Comparison of ENCODE assay signal across 11 mouse cellular contexts in the genomic region with DNA sequence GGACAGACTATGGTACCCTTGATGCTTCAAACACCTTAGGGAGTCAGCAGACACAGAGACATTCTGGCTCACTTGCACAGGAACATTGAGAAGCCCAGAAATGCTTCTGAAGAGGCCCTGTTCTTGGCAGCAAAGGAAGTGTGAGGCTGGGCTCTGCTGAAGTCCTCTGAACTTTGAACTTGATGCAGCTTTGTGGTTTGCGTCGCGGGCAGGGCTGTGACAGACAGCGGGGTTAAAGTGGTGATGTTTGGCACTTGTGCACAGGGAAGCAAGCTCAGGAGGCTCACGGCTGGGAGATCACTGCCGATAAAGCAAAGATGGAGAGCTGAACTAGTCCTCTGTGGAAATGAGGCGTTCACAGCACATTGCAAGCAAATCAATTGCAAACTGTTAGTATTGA.
A peak's percentile ranks its signal among the peaks of the same experiment; 100 is the strongest.
DNase-seq lines count a peak whose midpoint lies in the region; ATAC-seq and TF ChIP-seq lines count a peak whose summit lies in the region.
"Had no signal": no experiment of that assay in that cellular context is flagged by ENCODE, and none has a peak within 500 bp of the region (broad histone marks: within the 10 kb centered on the region; RNA-seq: fewer than 3 reads in every experiment).

No protein-coding gene starts in this region.

- H3K36me3 ChIP-seq in intestine, embryonic 14.5 days (ENCODE audit: control insufficient read depth, insufficient read depth, low read length) = no peaks in the 10 kb centered on the region
- no peaks in the 10 kb centered on the region for H3K36me3 ChIP-seq in intestine, postnatal 0 days (ENCODE audit: control insufficient read depth, insufficient read depth)
- no peaks in the 10 kb centered on the region for H3K36me3 ChIP-seq in forebrain, postnatal 0 days (ENCODE audit: insufficient read depth)
- no peaks in the 10 kb centered on the region for H3K36me3 ChIP-seq in thymus, adult 2 months (ENCODE audit: control insufficient read depth, insufficient read depth, low read length)
- no peaks in the 10 kb centered on the region for H3K36me3 ChIP-seq in embryonic facial prominence, embryonic 10.5 days (replicated peaks)
- no peaks in the 10 kb centered on the region for H3K36me3 ChIP-seq in hindbrain, embryonic 11.5 days (ENCODE audit: control insufficient read depth, insufficient read depth, low read length)
- H3K36me3 ChIP-seq: G1E; limb, embryonic 12.5 days had no signal

- no peak overlapping the region for H3K27ac ChIP-seq in intestine, embryonic 14.5 days (ENCODE audit: low read depth)
- H3K27ac ChIP-seq in intestine, postnatal 0 days (ENCODE audit: low read depth, low read length) = no peak overlapping the region
- no peak overlapping the region for H3K27ac ChIP-seq in forebrain, postnatal 0 days (ENCODE audit: low read depth, low read length)
- H3K27ac ChIP-seq in thymus, adult 2 months (ENCODE audit: control insufficient read depth, insufficient read depth, low read length) = peak overlapping the region; percentile 90
- no peak overlapping the region for H3K27ac ChIP-seq in embryonic facial prominence, embryonic 10.5 days (replicated peaks)
- H3K27ac ChIP-seq in hindbrain, embryonic 11.5 days (ENCODE audit: low read depth, low read length) = no peak overlapping the region
- H3K27ac ChIP-seq: hindbrain, embryonic 14.5 days; limb, embryonic 12.5 days had no signal

- no peak for TF ChIP-seq CTCF in intestine, postnatal 0 days (IDR thresholded peaks at IDR 0.05; ENCODE audit: low read depth)
- no peak for TF ChIP-seq CTCF in forebrain, postnatal 0 days (IDR thresholded peaks at IDR 0.05; ENCODE audit: low read depth)
- no peak for TF ChIP-seq CTCF in thymus, adult 2 months (IDR thresholded peaks at IDR 0.05; ENCODE audit: borderline replicate concordance, control insufficient read depth, extremely low read depth, insufficient read depth, low read length, poor library complexity)

- no peaks in the 10 kb centered on the region for H3K9me3 ChIP-seq in intestine, embryonic 14.5 days (ENCODE audit: control insufficient read depth, low read length)
- H3K9me3 ChIP-seq in intestine, postnatal 0 days (ENCODE audit: control insufficient read depth) = no peaks in the 10 kb centered on the region
- H3K9me3 ChIP-seq in forebrain, postnatal 0 days (ENCODE audit: low read length) = no peaks in the 10 kb centered on the region
- H3K9me3 ChIP-seq in embryonic facial prominence, embryonic 10.5 days = no peaks in the 10 kb centered on the region
- no peaks in the 10 kb centered on the region for H3K9me3 ChIP-seq in hindbrain, embryonic 11.5 days (ENCODE audit: control insufficient read depth, low read length)
- H3K9me3 ChIP-seq: G1E; limb, embryonic 12.5 days had no signal

- 51% methylated on average over 7 of the region's 7 CpGs for WGBS in intestine, embryonic 14.5 days
- 30% methylated on average over 7 of the region's 7 CpGs for WGBS in intestine, postnatal 0 days
- 54% methylated on average over 7 of the region's 7 CpGs for WGBS in forebrain, postnatal 0 days
- WGBS in thymus, adult 2 months = 4% methylated on average over 7 of the region's 7 CpGs
- 78% methylated on average over 7 of the region's 7 CpGs for WGBS in embryonic facial prominence, embryonic 10.5 days
- WGBS in hindbrain, embryonic 11.5 days = 78% methylated on average over 7 of the region's 7 CpGs

- H3K27me3 ChIP-seq in intestine, embryonic 14.5 days (replicated peaks; ENCODE audit: control insufficient read depth, insufficient read depth, low read length) = no peaks in the 10 kb centered on the region
- H3K27me3 ChIP-seq in intestine, postnatal 0 days (replicated peaks; ENCODE audit: control insufficient read depth, insufficient read depth, low read length) = no peaks in the 10 kb centered on the region
- no peaks in the 10 kb centered on the region for H3K27me3 ChIP-seq in forebrain, postnatal 0 days (ENCODE audit: insufficient read depth, low read length)
- no peaks in the 10 kb centered on the region for H3K27me3 ChIP-seq in thymus, adult 2 months (ENCODE audit: control insufficient read depth, insufficient read depth, low read length)
- H3K27me3 ChIP-seq in embryonic facial prominence, embryonic 10.5 days (replicated peaks; ENCODE audit: low read depth, poor library complexity, severe bottlenecking) = no peaks in the 10 kb centered on the region
- H3K27me3 ChIP-seq in hindbrain, embryonic 11.5 days (ENCODE audit: control insufficient read depth, insufficient read depth, low read length) = no peaks in the 10 kb centered on the region

- ATAC-seq in intestine, embryonic 14.5 days (replicated peaks; ENCODE audit: low FRiP score, low TSS enrichment, low read depth) = no peak
- ATAC-seq in intestine, postnatal 0 days = no peak
- ATAC-seq in forebrain, postnatal 0 days = no peak; the same call in 1 of the 2 replicates
- ATAC-seq in hindbrain, embryonic 11.5 days (ENCODE audit: low FRiP score) = no peak

- H3K4me2 ChIP-seq in intestine, embryonic 14.5 days (ENCODE audit: low read length) = no peak overlapping the region
- no peak overlapping the region for H3K4me2 ChIP-seq in intestine, postnatal 0 days (replicated peaks; ENCODE audit: low read depth)
- H3K4me2 ChIP-seq in forebrain, postnatal 0 days (ENCODE audit: low read depth) = no peak overlapping the region
- H3K4me2 ChIP-seq in hindbrain, embryonic 11.5 days (replicated peaks; ENCODE audit: low read depth, low read length) = no peak overlapping the region
- H3K4me2 ChIP-seq: hindbrain, embryonic 14.5 days; limb, embryonic 12.5 days had no signal

- H3K4me3 ChIP-seq in intestine, embryonic 14.5 days (ENCODE audit: low read depth, low read length) = no peak overlapping the region
- H3K4me3 ChIP-seq in intestine, postnatal 0 days (ENCODE audit: low read depth, low read length) = no peak overlapping the region
- H3K4me3 ChIP-seq in forebrain, postnatal 0 days (ENCODE audit: low read depth, low read length) = no peak overlapping the region
- H3K4me3 ChIP-seq in thymus, adult 2 months (ENCODE audit: control insufficient read depth, insufficient read depth, low read length) = no peak overlapping the region
- no peak overlapping the region for H3K4me3 ChIP-seq in embryonic facial prominence, embryonic 10.5 days
- no peak overlapping the region for H3K4me3 ChIP-seq in hindbrain, embryonic 11.5 days (ENCODE audit: low read depth, low read length)
- H3K4me3 ChIP-seq: limb, embryonic 12.5 days had no signal

- H3K4me1 ChIP-seq in intestine, embryonic 14.5 days (replicated peaks; ENCODE audit: control insufficient read depth, insufficient read depth, low read length) = 0 out of 2 replicates have a peak, but pooled peaks cover 4% of the 10 kb centered on the region
- H3K4me1 ChIP-seq in intestine, postnatal 0 days (replicated peaks; ENCODE audit: control insufficient read depth, insufficient read depth, low read length) = no peaks in the 10 kb centered on the region
- H3K4me1 ChIP-seq in forebrain, postnatal 0 days (ENCODE audit: insufficient read depth) = no peaks in the 10 kb centered on the region; the same call in 1 of the 2 replicates
- peaks cover 28% of the 10 kb centered on the region for H3K4me1 ChIP-seq in thymus, adult 2 months (replicated peaks; ENCODE audit: control insufficient read depth, insufficient read depth, low read length)
- peaks cover 6% of the 10 kb centered on the region; the same call in 1 of the 2 replicates for H3K4me1 ChIP-seq in embryonic facial prominence, embryonic 10.5 days
- no peaks in the 10 kb centered on the region for H3K4me1 ChIP-seq in hindbrain, embryonic 11.5 days (replicated peaks; ENCODE audit: control insufficient read depth, insufficient read depth, low read length)

- DNase-seq in intestine, embryonic 14.5 days (ENCODE audit: low spot score) = peak; percentile 46
- peak; percentile 9 for DNase-seq in forebrain, postnatal 0 days
- DNase-seq in kidney, postnatal 36 days = peak; percentile 46 to 55
- DNase-seq in thymus, adult 2 months = peak; percentile 82
- no peak for DNase-seq in embryonic facial prominence, embryonic 10.5 days (ENCODE audit: low spot score)
- no peak for DNase-seq in hindbrain, embryonic 11.5 days (ENCODE audit: low spot score)
- DNase-seq in adrenal gland, postnatal 25 days = no peak

- TF ChIP-seq POLR2A in thymus, adult 2 months (IDR thresholded peaks at IDR 0.05; ENCODE audit: control insufficient read depth, extremely low read depth, insufficient read depth, low read length, poor library complexity) = 0 out of 2 replicates have a peak, but pooled peaks have one; percentile 23

- H3K9ac ChIP-seq in intestine, embryonic 14.5 days (ENCODE audit: low read length) = no peak overlapping the region
- no peak overlapping the region for H3K9ac ChIP-seq in intestine, postnatal 0 days (ENCODE audit: low read depth, low read length)
- H3K9ac ChIP-seq in forebrain, postnatal 0 days = no peak overlapping the region
- H3K9ac ChIP-seq in hindbrain, embryonic 11.5 days (ENCODE audit: low read depth, low read length) = no peak overlapping the region
- H3K9ac ChIP-seq: hindbrain, embryonic 14.5 days; limb, embryonic 12.5 days had no signal

Comparison
In these comparisons a context has a peak if more than half of its experiments do, and no peak if none do; other contexts are left out.
1. DNase-seq: peak in intestine, embryonic 14.5 days (single experiment), forebrain, postnatal 0 days (single experiment), kidney, postnatal 36 days (2 of 2) and thymus, adult 2 months (single experiment); none in embryonic facial prominence, embryonic 10.5 days (single experiment), hindbrain, embryonic 11.5 days (single experiment) and adrenal gland, postnatal 25 days (single experiment).